ENCODE assay signal across 21 mouse cellular contexts in genomic region chr3:89965972-89966371, GRCm38 (mm10).
"Had no signal": no experiment of that assay in that cellular context is flagged by ENCODE, and none has a peak within 500 bp of the region (broad histone marks: within the 10 kb centered on the region; RNA-seq: fewer than 3 reads in every experiment).

No protein-coding gene starts in this region.

- DNase-seq: liver, embryonic 13.5 days; liver, postnatal 0 days; lung, adult 2 months; lung, postnatal 10 days; lung, postnatal 4 days; retina, postnatal 1 day; right cerebral cortex, adult 18-20 months; right cerebral cortex, postnatal 25 days; right cerebral cortex, postnatal 4 days; spleen, adult 18-20 months; thymus, adult 18-20 months; thymus, postnatal 14 days; thymus, postnatal 36 days had no signal

- ATAC-seq: liver, postnatal 0 days; midbrain, embryonic 13.5 days; midbrain, embryonic 15.5 days had no signal

- H3K27me3 ChIP-seq: lung, embryonic 15.5 days; midbrain, embryonic 13.5 days; midbrain, embryonic 15.5 days; neural tube, embryonic 13.5 days; neural tube, embryonic 15.5 days had no signal

- H3K4me3 ChIP-seq: liver, embryonic 13.5 days; liver, embryonic 15.5 days; lung, embryonic 15.5 days; midbrain, embryonic 10.5 days; midbrain, embryonic 13.5 days; midbrain, embryonic 15.5 days; myocyte; neural tube, embryonic 13.5 days; neural tube, embryonic 15.5 days had no signal

- H3K36me3 ChIP-seq: liver, embryonic 13.5 days; liver, embryonic 15.5 days; lung, embryonic 15.5 days; midbrain, embryonic 13.5 days; midbrain, embryonic 15.5 days; neural tube, embryonic 13.5 days; neural tube, embryonic 15.5 days had no signal

- H3K9ac ChIP-seq: liver, embryonic 13.5 days; liver, embryonic 15.5 days; liver, postnatal 0 days; lung, embryonic 15.5 days; midbrain, embryonic 13.5 days; midbrain, embryonic 15.5 days; neural tube, embryonic 13.5 days; neural tube, embryonic 15.5 days had no signal

- H3K4me2 ChIP-seq: liver, embryonic 13.5 days; liver, embryonic 15.5 days; lung, embryonic 15.5 days; midbrain, embryonic 13.5 days; midbrain, embryonic 15.5 days; neural tube, embryonic 13.5 days; neural tube, embryonic 15.5 days had no signal

- H3K9me3 ChIP-seq: liver, embryonic 13.5 days; liver, embryonic 15.5 days; lung, embryonic 15.5 days; midbrain, embryonic 10.5 days; midbrain, embryonic 13.5 days; midbrain, embryonic 15.5 days; neural tube, embryonic 13.5 days; neural tube, embryonic 15.5 days had no signal

- H3K27ac ChIP-seq: liver, embryonic 13.5 days; liver, embryonic 15.5 days; lung, embryonic 15.5 days; midbrain, embryonic 10.5 days; midbrain, embryonic 13.5 days; midbrain, embryonic 15.5 days; neural tube, embryonic 13.5 days; neural tube, embryonic 15.5 days had no signal
